Mouse (Mus musculus) layer of hippocampus, postnatal 25 days (tissue): Measurements from ENCODE around the gene Ush1c. TPM values are rescaled to one million over a fixed set of nuclear protein-coding genes. Genes with fewer than 3 reads are reported as not detected.

Experiments
- DNase-seq, 2 experiments: peaks; one replicate each; pipeline ENCODE4 v3.0.0; 2022; ENCODE audit warnings: mixed read lengths in 2 of 2, low spot score in 1 of 2; ENCODE audit errors: extremely low spot score in 1 of 2
- total RNA-seq, 2 experiments: library from RNA; stranded (reverse); gene quantifications; 2 replicates each; pipeline ENCODE4 v1.2.3; 2021

The Ush1c gene
- under 1 TPM in 1 of 2 experiments, not detected in 1; 0.28 TPM for total RNA-seq

- DNase-seq, result no peak
These were observed at the start of gene Ush1c for GRCm38 (mm10) chr7:46238346-46238745. TSS of gene Ush1c (minus strand) at chr7:46238503.

- DNase-seq, result no peak
These were observed 48.7 kb upstream of the Ush1c start for GRCm38 (mm10) chr7:46287051-46287450.

GRCm38 (mm10) chr7:46286391-46286790 is 48.1 kb upstream of the Ush1c start:
- DNase-seq, result no peak

- DNase-seq, result no peak
These were observed 47.0 kb upstream of the Ush1c start for GRCm38 (mm10) chr7:46285161-46285839.

GRCm38 (mm10) chr7:46283681-46284080 is 45.4 kb upstream of the Ush1c start:
- DNase-seq, result no peak

- DNase-seq, result no peak
These were observed 44.0 kb upstream of the Ush1c start for GRCm38 (mm10) chr7:46282276-46282675.

GRCm38 (mm10) chr7:46280896-46281295 is 42.6 kb upstream of the Ush1c start:
- no peak for DNase-seq

- DNase-seq, result peak; percentile 42 to 83
These were observed 41.6 kb upstream of the Ush1c start for GRCm38 (mm10) chr7:46279946-46280345.

GRCm38 (mm10) chr7:46276156-46276555 is 37.9 kb upstream of the Ush1c start:
- DNase-seq, result no peak

GRCm38 (mm10) chr7:46251841-46252240 is 13.5 kb upstream of the Ush1c start:
- no peak for DNase-seq

GRCm38 (mm10) chr7:46247606-46248005 is 9.3 kb upstream of the Ush1c start:
- no peak for DNase-seq

- no peak for DNase-seq
These were observed 8.6 kb upstream of the Ush1c start for GRCm38 (mm10) chr7:46246876-46247275.

- no peak for DNase-seq
These were observed 2.4 kb upstream of the Ush1c start, which contains the start of gene Otog for GRCm38 (mm10) chr7:46240696-46241095. TSS of gene Otog (plus strand) at chr7:46240987.

GRCm38 (mm10) chr7:46240091-46240490 is 1.8 kb upstream of the Ush1c start:
- no peak for DNase-seq

- DNase-seq, result no peak
These were observed 1.1 kb downstream of the Ush1c start for GRCm38 (mm10) chr7:46237192-46237591.

- no peak for DNase-seq
These were observed 1.9 kb downstream of the Ush1c start for GRCm38 (mm10) chr7:46236363-46236762.

GRCm38 (mm10) chr7:46235948-46236347 is 2.4 kb downstream of the Ush1c start:
- DNase-seq, result no peak

GRCm38 (mm10) chr7:46226936-46227335 is 11.4 kb downstream of the Ush1c start:
- no peak for DNase-seq

- DNase-seq, result peak; percentile 56 to 82
These were observed 12.1 kb downstream of the Ush1c start for GRCm38 (mm10) chr7:46226253-46226652.

- DNase-seq, result no peak
These were observed 17.6 kb downstream of the Ush1c start for GRCm38 (mm10) chr7:46220591-46221129.

GRCm38 (mm10) chr7:46218415-46218814 is 19.9 kb downstream of the Ush1c start:
- no peak for DNase-seq

- no peak for DNase-seq
These were observed 21.8 kb downstream of the Ush1c start for GRCm38 (mm10) chr7:46216481-46216880.
